Mouse (Mus musculus) liver, postnatal 0 days (tissue): ENCODE data around the gene Hemk1. TPM values are rescaled to one million over a fixed set of nuclear protein-coding genes. Genes with fewer than 3 reads are reported as not detected.

Source experiments
- ATAC-seq: fragments of 200-750 bp; cut with Nextera tagmentation; 2 replicates; pipeline ENCODE4 v1.8.0; 2017; ENCODE audit warnings: mild to moderate bottlenecking, moderate library complexity
- DNase-seq: peaks from one replicate; pipeline ENCODE4 v3.0.0-alpha.2; 2016
- H3K27ac ChIP-seq: fragments of 300-500 bp; sonication (generic); 2 replicates; pipeline ENCODE4 v1.5.1; 2014; ENCODE audit warnings: antibody characterized with exemption, moderate library complexity, mild to moderate bottlenecking, low read depth
- H3K27me3 ChIP-seq: fragments of 300-500 bp; sonication (generic); 2 replicates; pipeline ENCODE4 v1.6.1; 2014; ENCODE audit warnings: low read length, control low read depth, mixed read lengths; ENCODE audit not compliant: insufficient read depth
- H3K36me3 ChIP-seq: fragments of 300-500 bp; sonication (generic); replicated peaks from 2 replicates; pipeline ENCODE4 v1.6.1; 2014; ENCODE audit warnings: mild to moderate bottlenecking, control low read depth, low read length, moderate library complexity, mixed read lengths; ENCODE audit not compliant: insufficient read depth
- H3K4me1 ChIP-seq: fragments of 300-500 bp; sonication (generic); 2 replicates; pipeline ENCODE4 v1.6.1; 2014; ENCODE audit warnings: antibody characterized with exemption, mild to moderate bottlenecking, control low read depth; ENCODE audit not compliant: insufficient read depth
- H3K4me2 ChIP-seq: fragments of 300-500 bp; sonication (generic); 2 replicates; pipeline ENCODE4 v1.6.1; 2014; ENCODE audit warnings: low read depth, mild to moderate bottlenecking, low read length, moderate library complexity, mixed read lengths
- H3K4me3 ChIP-seq: fragments of 300-500 bp; sonication (generic); 2 replicates; pipeline ENCODE4 v1.5.1; 2014; ENCODE audit warnings: low read depth, low read length
- H3K9ac ChIP-seq: fragments of 300-500 bp; sonication (generic); replicated peaks from 2 replicates; pipeline ENCODE4 v1.6.1; 2014; ENCODE audit warnings: mild to moderate bottlenecking, moderate library complexity
- H3K9me3 ChIP-seq: fragments of 300-500 bp; sonication (generic); 2 replicates; pipeline ENCODE4 v1.6.1; 2016; ENCODE audit warnings: mild to moderate bottlenecking, control low read depth, low read length, mixed read lengths
- CTCF ChIP-seq: sonication (generic); IDR thresholded peaks from 2 replicates; pipeline ENCODE4 v1.5.1; 2016; ENCODE audit warnings: antibody characterized with exemption, low read depth
- EP300 ChIP-seq: IDR thresholded peaks from 2 replicates; pipeline ENCODE4 v1.6.1; 2016; ENCODE audit warnings: antibody characterized with exemption, low read depth, mild to moderate bottlenecking
- WGBS: fragments of 180-500 bp; shearing (Covaris S2); extraction: QIAGEN DNeasy Blood & Tissue Kit; methylation state at CpG from one replicate; pipeline ENCODE4 v1.1.7; 2014; ENCODE audit not compliant: insufficient replicate concordance; 5-methylcytosine and 5-hydroxymethylcytosine counted together
- polyA plus RNA-seq: library from polyadenylated mRNA; unstranded; fragments of >200 nt; fragmentation: Nextera tagmentation; extraction: Ambion mirVana; gene quantifications from 2 replicates; pipeline ENCODE4 v1.2.1, GENCODE M21; 2015

The Hemk1 gene
- polyA plus RNA-seq, 1 experiment from 2014 or later: 3.2 TPM

DNA sequence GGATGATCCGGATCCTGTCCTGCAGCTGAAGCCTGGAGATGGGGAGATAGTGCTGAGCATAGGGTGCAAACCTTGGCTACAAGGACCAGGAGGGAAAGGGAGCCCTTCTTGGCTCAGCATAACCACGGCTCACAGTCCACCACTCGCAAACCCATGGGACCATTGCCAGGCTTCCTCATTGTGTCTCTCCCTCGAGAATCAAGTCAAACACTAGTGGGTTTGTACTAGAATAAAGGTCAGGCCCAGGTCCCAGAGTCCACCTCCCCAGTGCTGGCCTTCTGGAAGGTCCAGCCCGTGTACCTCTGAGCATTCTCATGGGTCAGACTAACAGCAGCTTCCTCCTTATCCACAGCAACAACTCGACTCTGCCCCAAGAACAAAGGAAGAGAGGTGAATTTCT is 7.4 kb downstream of the Hemk1 start:
- ATAC-seq (no peak), DNase-seq (no peak)
- no peaks in the 10 kb centered on the region for H3K9me3 ChIP-seq
- no peak overlapping the region for H3K4me3 ChIP-seq
- no peak overlapping the region for H3K4me2 ChIP-seq
- no peak overlapping the region for H3K9ac ChIP-seq
- H3K27me3 ChIP-seq: no peaks in the 10 kb centered on the region
- no peak for TF ChIP-seq CTCF
- TF ChIP-seq EP300: no peak
- H3K4me1 ChIP-seq: no peaks in the 10 kb centered on the region
- H3K36me3 ChIP-seq: no peaks in the 10 kb centered on the region
- 56% methylated on average over 6 of the region's 6 CpGs for WGBS
- no peak overlapping the region for H3K27ac ChIP-seq

DNA sequence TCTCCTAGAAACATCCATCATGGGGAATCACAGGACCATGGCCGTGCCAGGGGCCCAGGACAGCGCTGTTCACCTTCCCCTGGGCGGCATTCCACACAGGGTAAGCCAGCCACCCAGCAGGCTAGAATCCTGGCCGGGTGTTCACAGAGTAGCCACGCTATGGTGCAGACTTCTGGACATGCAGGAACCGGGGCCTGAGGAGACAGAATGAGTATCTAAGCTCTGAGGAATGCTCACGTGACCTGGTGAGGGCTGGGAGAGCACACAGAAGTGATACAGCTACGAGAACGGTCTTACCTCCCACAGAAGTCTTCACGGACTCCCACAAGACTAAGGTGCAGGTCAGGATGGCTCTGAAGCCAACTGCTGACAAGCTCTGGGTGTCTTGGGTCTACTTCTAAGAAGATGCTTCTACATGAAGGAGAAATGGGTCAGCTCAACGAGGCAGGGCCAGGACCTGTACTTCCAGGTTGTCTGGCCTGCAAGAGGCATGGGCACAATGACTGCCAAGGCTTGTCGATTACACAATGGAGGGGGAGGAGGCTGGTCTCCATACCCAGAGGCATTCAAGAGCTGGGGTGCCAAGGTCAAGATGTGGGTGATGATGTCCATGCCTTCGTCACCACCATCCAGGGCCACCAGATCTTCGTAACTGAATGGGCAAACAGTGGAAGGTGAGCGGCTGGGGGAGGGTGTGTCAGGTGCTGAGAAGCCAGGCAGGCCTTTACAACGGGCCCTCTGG is 10.1 kb downstream of the Hemk1 start:
- no peak overlapping the region for H3K4me3 ChIP-seq
- no peak for DNase-seq
- 80% methylated on average over 16 of the region's 16 CpGs for WGBS

GRCm38 (mm10) chr9:107325904-107326303 is 12.2 kb downstream of the Hemk1 start:
- no peak for DNase-seq
- no peak overlapping the region for H3K27ac ChIP-seq

More for the DNA sequence above, 10.1 kb downstream of the Hemk1 start:
- H3K4me1 ChIP-seq: 0 out of 2 replicates have a peak, but pooled peaks cover 2% of the 10 kb centered on the region
- no peak overlapping the region for H3K27ac ChIP-seq
- no peak for ATAC-seq
- TF ChIP-seq CTCF (no peak), EP300 (no peak)
- H3K9me3 ChIP-seq: no peaks in the 10 kb centered on the region
- H3K4me2 ChIP-seq: no peak overlapping the region
- no peak overlapping the region for H3K9ac ChIP-seq
- H3K27me3 ChIP-seq: no peaks in the 10 kb centered on the region
- H3K36me3 ChIP-seq: no peaks in the 10 kb centered on the region

GRCm38 (mm10) chr9:107324799-107325561 is 13.2 kb downstream of the Hemk1 start:
- WGBS: 64% methylated on average over 4 of the region's 4 CpGs
- H3K36me3 ChIP-seq: no peaks in the 10 kb centered on the region
- H3K27me3 ChIP-seq: no peaks in the 10 kb centered on the region
- no peak overlapping the region for H3K27ac ChIP-seq
- H3K9ac ChIP-seq: no peak overlapping the region
- ATAC-seq (no peak), DNase-seq (no peak)
- H3K9me3 ChIP-seq: no peaks in the 10 kb centered on the region
- H3K4me3 ChIP-seq: no peak overlapping the region
- no peak overlapping the region for H3K4me2 ChIP-seq
- no peak for TF ChIP-seq EP300
- TF ChIP-seq CTCF: no peak
- H3K4me1 ChIP-seq: 0 out of 2 replicates have a peak, but pooled peaks cover 2% of the 10 kb centered on the region

More at GRCm38 (mm10) chr9:107325904-107326303, 12.2 kb downstream of the Hemk1 start:
- no peaks in the 10 kb centered on the region for H3K36me3 ChIP-seq
- no peaks in the 10 kb centered on the region for H3K27me3 ChIP-seq
- ATAC-seq: no peak
- WGBS: 67% methylated on average over 7 of the region's 7 CpGs
- TF ChIP-seq EP300: no peak
- no peak for TF ChIP-seq CTCF
- H3K4me1 ChIP-seq: 0 out of 2 replicates have a peak, but pooled peaks cover 2% of the 10 kb centered on the region
- no peak overlapping the region for H3K9ac ChIP-seq
- H3K4me3 ChIP-seq: no peak overlapping the region
- no peak overlapping the region for H3K4me2 ChIP-seq
- no peaks in the 10 kb centered on the region for H3K9me3 ChIP-seq

DNA sequence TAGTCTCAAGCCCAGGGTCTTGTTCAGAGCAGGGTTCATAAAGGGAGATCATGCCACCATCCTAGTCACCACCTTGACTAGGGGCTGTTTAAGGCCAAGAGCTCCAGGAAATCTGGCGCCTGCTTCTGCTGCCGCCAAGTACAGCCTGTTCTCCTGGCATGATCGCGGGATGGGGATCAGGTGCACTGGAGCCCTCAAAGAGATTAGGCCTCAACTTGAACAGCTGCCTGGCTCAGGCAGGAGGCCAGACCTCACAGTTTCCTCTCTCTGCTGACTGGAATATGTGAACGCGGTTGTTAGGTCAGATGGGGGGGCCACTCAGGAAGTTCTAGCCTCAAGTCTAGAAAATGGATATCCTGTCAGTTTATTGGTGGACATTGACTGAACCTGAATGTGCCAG is 14.6 kb downstream of the Hemk1 start:
- no peak overlapping the region for H3K4me2 ChIP-seq
- no peak for TF ChIP-seq CTCF
- TF ChIP-seq EP300: peak; percentile 29; the same call in 1 of the 2 replicates
- no peaks in the 10 kb centered on the region for H3K36me3 ChIP-seq
- DNase-seq (no peak), ATAC-seq (0 out of 2 replicates have a peak, but pooled peaks have one; percentile 21)
- H3K4me1 ChIP-seq: 0 out of 2 replicates have a peak, but pooled peaks cover 2% of the 10 kb centered on the region
- no peak overlapping the region for H3K27ac ChIP-seq
- H3K27me3 ChIP-seq: no peaks in the 10 kb centered on the region
- no peaks in the 10 kb centered on the region for H3K9me3 ChIP-seq
- no peak overlapping the region for H3K4me3 ChIP-seq
- H3K9ac ChIP-seq: no peak overlapping the region
- 24% methylated on average over 6 of the region's 6 CpGs for WGBS

DNA sequence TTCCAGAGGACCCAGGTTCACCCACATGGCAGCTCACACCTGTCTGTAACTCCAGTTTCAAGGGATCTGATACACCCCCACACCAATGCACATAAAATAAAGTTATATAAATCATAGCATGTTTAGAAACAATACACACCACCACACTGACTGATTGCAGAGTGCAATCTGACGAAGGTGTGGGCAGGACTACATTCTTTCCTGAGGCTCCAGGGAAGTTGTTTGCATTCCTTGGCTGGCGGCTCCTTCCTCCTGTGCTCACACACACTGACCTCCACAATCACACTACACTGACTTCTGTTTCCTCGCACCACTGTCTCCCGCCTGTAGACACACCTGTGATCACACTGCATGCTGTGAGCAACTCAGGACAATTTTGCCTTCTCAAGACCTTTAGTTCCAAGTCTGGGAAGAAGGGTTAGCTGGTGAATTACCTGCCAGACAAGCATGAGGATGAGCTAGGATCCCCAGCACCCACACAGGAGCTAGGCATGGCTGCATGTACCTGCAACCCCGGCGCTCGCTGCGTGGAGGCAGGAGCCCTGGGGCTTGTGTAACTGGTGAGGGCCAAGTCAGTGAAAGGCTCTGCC is 15.6 kb downstream of the Hemk1 start:
- TF ChIP-seq CTCF: no peak
- Histone ChIP-seq H3K4me2 (no peak overlapping the region), H3K4me3 (no peak overlapping the region), H3K9ac (no peak overlapping the region), H3K27me3 (no peaks in the 10 kb centered on the region), H3K36me3 (no peaks in the 10 kb centered on the region), H3K9me3 (no peaks in the 10 kb centered on the region), H3K4me1 (0 out of 2 replicates have a peak, but pooled peaks cover 2% of the 10 kb centered on the region), H3K27ac (no peak overlapping the region)
- 80% methylated on average over 8 of the region's 8 CpGs for WGBS
- ATAC-seq (no peak), DNase-seq (no peak)
